Mouse (Mus musculus) ovary, postnatal 36 days (tissue): ENCODE measurements around the gene Tfeb.
A peak's percentile ranks its signal among the peaks of the same experiment; 100 is the strongest.

Experiments used
- DNase-seq: peaks from one replicate; pipeline ENCODE4 v3.0.0; 2022; ENCODE audit warnings: low spot score, mixed read lengths

Gene Tfeb

DNA sequence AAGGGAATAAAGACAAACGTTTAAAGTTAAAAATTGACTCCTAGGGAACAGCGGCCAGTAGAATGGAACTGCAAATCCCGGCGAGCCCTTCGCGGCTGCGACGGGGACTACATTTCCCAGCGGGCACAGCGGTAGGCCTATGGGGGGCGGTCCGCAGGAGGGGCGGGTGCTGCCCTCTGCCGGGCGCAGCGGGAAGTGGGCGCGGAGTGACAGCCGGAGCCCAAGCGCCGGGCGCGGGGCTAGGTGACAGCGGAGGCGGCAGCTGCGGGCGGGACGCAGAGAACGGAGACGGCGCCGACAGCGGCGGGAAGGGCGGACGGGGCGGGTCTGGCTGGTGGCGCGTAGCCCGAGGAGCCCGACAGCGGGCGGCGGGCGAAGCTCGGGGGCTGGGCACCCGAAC lies at the start of gene Tfeb:
Gene Tfeb, plus strand, starts transcription at position 175 of the 400 bp plus-strand sequence.
- peak; percentile 97 for DNase-seq

DNA sequence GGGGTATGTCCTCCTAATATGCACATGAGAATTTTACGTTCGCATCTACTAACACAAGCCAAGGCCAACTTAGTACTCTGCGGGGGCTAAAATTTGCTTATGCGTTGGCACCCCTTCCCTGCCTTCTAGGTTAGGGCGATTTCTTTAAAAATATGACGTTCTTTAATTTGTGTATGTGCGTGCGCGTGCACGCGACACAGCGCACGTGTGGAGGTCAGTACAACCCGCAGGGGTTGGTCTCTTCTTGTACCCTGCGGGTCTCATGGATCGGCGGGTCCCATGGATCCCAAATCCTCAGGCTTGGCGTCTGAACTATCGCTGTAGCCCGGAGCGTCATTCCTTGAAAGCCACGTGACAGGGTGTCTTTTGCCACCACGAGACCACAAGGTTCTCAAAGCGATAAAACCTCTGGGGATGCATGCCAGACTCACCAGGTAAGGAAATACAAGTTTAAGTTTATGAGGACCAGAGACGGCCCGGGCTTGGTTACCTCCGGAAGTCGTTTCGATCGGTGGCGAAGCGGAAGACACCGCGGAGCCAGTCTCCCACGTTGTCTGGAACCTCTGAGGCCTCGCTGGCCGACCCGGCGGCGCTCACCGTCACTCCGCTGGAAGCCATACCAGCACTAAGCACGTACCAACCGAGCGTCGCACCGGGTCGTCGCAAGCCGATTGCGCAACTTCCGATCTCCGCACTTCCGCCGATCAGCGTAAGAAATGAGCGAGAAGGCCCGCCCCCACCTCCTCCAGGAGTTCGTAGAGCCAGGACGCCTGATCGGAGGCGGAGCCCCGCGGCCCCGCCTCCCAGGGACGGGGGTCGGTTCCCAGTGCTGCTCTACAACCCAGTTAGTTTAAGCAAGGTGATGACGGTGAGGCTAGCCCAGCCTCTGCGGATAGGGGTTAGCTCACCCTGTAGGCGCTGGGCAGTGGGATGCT lies 49.2 kb upstream of the Tfeb start:
- peak; percentile 93 for DNase-seq

DNA sequence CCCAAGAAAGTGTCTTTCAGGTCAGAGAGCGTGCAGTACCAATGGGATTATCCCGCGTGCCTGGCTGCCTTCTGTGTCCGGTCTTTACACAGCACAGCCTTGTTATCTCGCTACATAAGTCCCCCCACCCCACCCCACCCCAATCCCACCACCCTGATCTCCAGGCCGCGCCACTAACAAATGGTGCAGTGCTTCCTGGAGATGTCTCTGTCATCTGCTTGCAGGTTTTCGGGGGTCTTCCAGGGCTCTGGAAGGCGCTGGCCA lies 48.6 kb upstream of the Tfeb start, which contains the start of gene Tomm6:
Gene Tomm6, minus strand, starts transcription at position 43 of the 264 bp plus-strand sequence.
- DNase-seq: no peak

DNA sequence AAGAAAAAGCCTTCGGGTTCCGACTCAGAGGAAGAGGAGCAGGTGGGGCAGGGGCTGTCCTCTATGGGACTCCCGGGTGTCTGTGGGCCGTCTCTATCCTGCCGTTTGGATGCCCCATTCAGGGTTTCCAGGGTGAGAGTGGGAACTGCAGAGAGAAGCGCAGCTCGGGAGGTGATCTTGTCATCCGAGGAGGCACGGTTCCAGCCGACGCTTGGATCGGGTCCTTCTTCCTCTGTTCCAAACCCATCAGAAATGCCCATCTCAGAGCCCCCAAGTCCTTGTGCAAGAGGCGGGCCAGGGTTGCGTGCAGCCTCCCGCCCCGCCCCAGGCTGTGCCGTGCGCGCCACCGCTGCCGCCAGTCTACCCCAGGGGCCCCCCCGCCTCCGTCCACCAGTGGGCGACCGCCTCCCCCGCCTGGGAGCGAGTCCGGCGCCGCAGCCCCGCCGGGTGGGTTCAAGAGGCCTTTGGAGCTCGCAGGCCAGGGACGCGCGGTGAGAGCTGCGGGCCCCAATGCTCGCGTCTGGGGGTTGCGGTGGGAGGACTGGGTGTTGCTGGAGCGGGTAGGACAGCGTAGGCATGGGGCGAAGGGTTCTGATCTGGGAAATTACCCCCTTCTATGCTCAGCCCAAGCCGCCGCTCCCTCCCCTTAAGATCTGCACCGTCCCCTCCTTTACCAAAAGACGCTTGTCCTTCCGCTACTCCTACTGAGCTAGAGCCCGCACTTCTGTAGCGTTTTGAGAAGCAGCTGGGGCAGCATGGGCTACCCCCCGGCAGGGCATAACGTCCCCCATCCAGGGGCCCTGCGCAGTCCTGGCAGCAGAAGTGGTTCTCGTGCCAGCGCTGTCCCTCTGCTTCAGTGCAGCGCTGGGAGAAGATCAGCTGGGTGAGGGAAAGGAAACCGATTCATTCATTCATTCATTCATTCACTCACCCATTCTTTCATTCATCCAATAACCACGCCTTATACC lies 47.9 kb upstream of the Tfeb start, which contains the start of gene Frs3:
Gene Frs3, plus strand, starts transcription at position 423 of the 968 bp plus-strand sequence.
- DNase-seq: peak; percentile 75

DNA sequence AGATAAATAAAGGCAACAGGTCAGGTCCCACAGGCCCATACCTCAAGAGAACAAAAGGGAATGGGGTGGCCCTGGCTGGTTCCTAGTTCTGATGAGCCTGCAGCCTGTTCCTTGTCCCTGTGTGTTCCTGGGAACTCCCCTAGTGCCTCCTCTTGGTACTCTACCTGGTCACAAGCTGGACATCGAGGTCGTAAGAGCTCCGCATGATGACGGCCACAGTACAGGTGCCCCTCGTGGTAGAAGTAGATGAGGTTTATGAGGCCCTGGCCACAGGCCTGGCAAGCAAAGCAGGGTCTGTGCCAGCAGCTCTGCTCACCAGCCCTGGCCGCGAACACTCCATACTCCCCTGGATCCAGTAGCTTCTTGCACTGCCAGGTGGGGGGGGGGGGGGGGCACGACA lies 46.9 kb upstream of the Tfeb start:
- DNase-seq: no peak

DNA sequence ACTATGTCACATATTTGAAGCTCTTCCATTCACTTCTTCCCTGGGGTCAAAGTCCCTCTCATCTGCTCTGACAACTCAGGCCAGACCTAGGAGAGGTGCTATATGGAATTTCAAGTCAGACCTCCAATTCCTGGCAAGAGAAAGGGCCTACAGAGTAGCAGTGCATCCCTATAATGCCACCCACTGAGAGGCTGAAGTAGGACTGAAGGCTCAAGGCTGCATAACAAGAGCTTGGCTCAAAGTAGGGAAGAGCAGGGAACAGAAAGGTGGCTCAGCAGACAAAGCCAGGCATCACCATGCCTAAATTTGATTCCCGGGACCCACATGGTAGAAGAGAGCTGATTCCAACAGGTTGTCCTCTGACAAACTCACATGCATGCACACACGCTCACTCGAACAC lies 45.2 kb upstream of the Tfeb start:
- no peak for DNase-seq

DNA sequence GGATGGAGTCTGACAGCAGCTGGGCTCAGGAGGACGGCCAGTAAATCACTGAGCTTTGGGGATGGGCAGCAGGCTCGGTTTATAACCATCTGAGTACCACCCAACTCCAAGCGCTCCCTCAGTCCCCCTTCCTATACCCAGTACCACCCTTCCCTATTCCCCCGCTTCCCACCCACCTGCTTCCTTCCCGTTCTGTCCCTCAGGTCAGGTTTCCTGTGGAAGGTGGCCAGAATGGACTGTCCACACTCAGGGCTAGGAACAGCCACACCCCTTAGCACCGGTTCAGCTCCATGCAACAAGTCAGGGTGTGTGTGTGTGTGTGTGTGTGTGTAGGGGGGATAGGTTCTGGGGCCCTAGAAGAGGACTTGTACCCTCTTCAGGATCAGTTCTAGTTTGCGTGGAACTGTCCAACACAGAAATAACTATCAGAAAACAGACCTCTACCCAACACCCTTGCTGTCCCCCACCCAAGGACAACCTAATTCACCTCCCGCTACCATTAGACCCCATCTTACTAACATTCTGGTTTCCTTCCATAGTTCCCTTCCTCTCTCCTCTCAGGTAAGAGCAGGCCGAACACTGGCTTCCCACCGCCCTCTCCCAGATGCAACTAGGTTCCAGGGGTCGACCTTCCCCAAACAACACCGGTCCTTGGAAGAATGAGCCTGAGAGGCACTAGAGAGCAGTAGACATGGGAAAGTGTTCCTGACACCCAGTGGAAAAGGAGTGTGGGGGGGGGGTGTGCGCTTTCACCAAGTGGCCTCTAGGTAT lies 43.0 kb upstream of the Tfeb start:
- DNase-seq: no peak

DNA sequence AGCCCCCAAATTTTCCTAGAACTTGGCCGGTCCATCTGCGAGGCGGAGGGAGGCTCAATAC lies 42.6 kb upstream of the Tfeb start, which contains the start of gene Gm21981:
Gene Gm21981, minus strand, starts transcription at position 14 of the 61 bp plus-strand sequence.
- no peak for DNase-seq

DNA sequence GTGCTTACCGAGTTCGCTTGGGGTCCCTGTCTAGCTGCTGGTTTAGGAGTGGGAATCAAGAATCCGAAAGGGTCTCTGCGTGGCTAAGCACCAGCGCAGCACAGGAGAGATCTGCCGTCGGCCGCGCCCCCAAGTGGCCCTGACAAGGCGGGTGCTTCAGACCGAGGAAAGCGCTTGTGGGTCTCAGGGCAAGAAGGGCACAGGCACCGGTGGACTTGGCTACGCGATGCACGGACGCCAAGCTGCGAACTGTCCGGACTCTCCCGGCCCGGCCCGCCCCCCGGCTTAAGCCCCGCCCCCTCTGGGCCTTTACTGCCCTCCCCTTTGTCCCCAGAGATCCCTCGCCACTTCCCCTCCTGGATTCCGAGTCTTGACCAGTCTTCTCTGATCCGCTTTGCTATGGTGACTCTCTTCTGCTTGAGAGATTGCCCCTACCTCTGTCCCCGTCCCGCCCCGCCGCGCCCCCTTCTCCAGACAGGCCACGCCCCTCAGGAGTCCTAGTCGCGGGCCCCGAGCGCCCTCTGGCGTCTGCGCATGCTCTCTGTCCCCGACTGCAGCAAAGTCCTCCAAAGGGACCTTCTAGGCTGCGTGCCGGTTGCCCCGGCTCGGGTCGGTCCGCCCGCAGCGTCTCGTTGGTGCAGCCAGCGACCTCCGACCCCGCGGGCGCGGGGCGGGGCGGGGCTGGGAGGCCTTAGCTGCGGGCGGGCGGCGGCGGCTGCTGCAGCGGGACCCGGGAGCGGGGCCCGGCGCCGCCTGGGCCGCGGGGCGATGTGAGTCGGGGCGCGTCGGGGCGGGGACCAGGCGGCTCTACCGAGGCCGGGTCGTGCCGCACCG lies 42.1 kb upstream of the Tfeb start, which contains the start of gene Prickle4:
Gene Prickle4, minus strand, starts transcription at position 234 of the 834 bp plus-strand sequence.
- DNase-seq: peak; percentile 99

DNA sequence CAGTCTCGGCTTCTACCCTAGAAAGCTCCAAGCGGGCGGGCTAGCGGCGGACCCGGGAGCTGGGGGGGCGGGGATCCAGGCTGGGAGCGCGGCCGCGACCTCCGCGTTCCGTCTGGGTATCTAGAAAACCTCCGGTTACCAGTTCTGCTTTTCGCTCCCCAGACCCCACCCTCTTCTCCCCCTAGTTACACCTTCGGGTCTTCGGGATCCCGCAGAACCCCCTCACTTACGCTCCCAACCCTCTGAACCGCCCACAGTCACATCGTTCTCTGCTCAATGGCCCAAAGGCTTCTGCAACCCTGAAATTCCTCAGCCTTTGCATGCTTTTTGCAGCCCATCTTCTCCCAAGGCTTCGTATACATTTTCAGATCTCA lies 41.5 kb upstream of the Tfeb start:
- no peak for DNase-seq

DNA sequence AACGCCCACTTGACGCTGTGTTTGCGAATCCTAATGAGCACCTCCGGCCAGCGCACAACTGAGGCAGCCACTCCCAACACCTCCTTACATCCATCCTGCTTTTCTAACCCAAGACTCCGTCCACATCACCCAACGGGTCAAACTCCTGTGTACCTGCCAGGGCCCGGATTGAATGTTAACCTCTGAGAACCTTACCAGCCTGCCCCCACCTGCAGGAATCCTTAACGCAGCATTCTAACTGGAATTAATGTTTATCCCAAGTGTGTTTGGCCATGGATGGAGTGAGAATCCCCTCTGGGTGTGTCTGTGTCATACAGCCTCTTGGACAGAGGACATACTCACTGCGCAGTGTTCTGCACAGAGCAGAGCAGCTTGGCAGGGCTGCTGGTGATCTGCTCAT lies 38.7 kb upstream of the Tfeb start:
- DNase-seq: no peak

DNA sequence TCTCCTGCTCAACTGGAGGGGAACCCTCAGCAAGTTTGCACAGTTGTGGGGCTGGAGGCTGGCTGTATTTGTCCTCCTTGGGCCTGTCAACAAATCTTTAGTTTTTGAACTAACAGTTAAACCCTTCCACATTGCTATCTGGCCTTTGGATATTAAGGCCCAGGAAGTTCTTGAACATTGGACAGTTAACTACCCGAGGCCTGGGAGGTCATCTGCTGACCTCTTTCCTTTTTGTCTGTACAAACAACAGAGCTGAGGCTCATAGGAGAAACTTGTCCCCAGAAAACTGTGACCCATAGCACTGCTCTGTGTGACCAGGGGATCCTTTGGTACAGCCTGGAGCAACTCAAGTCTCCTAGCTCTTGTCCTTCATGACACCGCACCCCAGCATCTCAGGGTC lies 37.8 kb upstream of the Tfeb start:
- no peak for DNase-seq

DNA sequence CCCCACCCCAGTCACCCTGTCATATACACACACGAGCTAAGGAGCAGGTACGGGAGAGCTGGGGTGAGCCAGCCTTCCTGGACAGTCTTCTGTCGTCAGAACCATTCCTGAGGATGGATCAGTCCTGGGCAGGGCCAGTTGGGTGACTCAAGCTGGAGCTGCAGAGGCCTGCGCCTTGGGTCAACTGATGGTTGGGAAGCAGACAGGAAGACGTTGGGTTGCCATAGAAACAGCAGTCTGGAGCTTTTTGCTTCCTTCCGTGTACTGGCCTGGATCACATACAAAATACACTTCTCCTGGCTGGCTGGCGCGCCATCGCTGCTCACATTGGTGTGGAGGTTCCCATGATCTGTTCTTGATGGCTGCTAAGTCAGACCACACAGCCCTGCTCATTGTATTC lies 35.0 kb upstream of the Tfeb start:
- DNase-seq: no peak

DNA sequence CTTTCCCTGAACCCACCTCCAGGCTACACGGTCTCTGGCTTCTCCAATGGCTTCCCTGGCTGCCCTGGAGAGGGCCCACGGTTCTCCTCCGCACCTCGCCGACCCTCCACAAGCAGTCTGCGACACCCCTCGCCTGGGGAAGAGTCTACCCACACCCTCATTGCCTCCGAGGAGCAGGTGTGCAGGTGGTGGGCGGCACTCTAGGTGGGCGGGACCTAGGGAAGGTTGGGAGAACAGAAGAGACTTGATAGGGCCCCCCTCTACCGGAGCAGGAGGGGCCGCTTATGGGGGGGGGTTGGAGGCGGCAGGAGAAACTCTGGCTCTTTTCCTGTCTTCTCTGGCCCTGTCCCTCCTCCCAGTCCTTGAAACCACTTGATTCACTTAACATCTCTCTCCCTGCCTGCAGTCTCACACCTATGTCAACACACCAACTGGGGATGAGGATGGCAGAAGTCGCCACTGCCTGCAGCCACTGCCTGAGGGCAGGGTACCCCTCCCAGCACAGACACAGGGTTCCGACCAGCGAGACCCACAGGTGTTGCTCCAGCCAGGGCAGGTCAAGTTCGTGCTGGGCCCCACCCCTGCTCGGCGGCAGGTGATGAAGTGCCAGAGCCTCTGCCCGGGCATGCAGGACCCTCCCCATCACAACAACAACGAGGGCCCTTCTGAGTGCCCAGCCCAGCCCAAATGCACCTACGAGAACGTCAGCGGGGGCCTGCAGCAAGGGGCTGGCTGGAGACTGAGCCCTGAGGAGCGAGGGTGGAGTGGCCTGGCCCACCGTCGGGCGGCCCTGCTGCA lies 34.1 kb upstream of the Tfeb start:
- DNase-seq: no peak

DNA sequence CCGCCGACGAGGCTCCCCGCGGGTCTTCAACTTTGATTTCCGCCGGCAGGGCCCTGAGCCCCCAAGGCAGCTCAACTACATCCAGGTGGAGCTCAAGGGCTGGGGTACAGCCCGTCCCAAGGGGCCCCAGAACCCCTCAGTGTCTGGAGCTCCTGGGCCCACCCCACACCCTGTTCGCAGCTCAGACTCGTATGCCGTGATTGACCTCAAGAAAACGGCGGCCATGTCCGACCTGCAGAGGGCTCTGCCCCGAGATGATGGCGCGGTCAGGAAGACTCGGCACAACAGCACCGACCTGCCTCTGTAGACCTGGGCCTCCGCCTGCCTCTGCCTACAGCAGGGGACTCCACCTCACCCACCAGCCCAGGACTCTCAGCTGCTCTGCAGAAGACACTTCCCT lies 33.3 kb upstream of the Tfeb start:
- no peak for DNase-seq

DNA sequence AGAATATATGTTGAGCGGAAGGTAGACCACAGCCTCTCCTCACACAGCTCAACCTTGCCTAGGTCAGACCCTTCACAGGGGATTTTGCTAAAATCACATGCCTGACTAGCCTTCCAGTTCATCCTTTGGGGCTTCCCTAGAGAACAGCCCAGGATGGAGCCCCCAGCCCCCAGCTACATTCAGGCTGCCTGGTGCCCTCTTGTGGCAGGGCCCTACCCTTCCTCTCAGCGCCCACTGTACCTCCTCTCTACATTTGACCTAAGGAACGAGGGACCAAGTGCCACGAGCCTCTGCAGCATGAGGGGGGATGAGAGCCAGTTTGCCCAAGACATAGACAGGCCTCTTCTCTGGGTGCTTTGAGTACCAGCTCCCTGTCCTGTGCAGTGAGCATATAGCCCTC lies 32.1 kb upstream of the Tfeb start:
- DNase-seq: no peak

DNA sequence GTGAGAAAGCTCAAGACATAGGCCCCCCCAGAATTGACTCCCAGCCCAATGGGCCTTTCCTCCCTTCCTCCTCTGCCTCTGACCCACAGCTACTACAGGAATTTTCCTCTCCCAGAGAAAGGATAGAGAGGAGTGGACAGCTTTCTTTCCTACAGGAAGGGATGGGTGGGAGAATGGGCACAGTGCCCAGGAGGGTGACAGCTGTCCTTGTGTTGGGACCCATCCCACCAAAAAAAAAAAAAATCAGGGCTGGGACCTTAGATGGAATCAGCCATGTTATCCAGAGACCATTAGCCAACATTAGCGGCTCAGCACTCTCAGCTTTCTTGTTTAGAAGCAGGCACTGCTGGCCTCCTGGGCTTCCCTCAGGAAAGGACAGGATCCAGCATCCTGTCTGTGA lies 30.6 kb upstream of the Tfeb start:
- no peak for DNase-seq

DNA sequence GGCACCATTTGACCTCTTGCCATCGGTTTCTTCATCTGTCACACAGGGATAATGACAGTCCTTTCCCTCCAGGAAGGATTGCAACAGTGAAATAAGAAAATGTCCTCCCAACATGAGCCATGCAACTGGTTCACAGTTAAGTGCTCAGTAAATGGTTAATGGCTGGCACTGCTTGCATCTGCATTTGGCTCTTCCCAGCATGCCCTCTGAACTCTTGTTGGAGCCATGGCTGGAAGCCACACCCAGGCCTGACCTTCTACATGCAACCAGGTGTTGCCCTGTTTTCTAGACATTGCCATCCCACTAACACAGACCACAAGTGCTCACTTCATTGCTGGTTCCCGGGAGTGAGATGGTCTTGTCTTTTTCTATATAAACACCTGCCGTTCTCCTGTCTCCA lies 28.9 kb upstream of the Tfeb start:
- DNase-seq: no peak

DNA sequence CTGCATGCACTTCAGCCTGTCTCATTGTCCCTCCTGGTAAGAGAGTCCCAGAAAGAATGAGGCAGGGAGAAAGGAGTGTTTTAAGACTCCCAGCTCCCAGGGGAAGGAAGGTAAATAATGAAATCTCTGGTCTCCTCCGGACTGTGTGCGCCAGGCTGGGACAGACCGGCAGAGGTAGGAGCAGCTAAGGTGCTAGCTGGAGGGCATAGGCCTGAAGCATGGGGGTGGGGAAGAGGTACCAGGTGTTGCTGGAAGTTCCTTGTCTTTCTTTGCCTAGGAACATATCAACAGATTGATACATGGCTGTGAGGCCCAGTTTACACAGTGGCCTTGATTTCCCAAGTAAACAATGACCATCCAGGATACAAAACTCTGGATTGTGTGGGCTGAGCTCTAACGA lies 27.9 kb upstream of the Tfeb start:
- DNase-seq: no peak

DNA sequence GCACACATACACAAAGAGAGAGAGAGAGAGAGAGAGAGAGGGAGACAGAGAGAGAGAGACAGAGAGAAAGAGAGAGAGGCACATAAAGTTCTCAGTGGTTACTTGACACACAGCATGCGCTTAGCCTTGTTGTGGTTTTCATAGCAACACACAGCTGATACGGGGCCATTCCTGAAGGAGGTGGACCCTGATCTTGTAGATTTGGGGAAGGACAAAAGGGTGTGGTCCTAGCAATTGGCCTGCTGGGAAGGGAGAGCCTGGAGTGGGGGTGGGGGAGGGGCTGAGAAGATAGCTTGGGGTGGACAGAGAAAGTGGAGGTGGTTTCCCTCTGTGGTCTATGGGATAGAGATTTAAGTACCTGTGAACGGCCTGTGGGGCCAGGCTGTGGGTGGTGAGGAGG lies 26.8 kb upstream of the Tfeb start:
- no peak for DNase-seq

DNA sequence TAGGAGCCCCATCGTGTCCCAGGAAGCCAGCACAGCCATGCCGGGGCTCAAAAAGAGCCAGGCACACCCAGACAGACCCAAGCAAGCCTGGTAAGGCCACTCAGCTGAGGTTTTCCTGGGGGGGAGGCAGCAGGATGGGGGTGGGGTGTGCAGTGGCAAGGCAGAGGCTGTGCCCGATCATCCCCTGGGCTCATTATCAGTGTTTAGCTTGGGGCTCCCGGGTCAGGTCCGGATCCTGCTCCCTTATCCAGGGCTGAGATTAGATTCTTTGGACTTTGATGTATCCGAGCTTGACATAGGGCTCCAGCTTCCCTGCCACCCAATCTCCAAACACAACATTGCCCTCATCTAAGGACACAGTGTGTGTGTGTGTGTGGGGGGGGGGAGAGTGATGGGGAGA lies 24.9 kb upstream of the Tfeb start:
- no peak for DNase-seq
